Mouse (Mus musculus): ENCODE data around the gene Prpf8. TPM values are rescaled to one million over a fixed set of nuclear protein-coding genes. Genes with fewer than 3 reads are reported as not detected.

The Prpf8 gene
- total and polyA plus RNA-seq, 3 experiments = 187 to 345 (median 246) TPM

- DNase-seq (ENCODE audit: extremely low read depth) = no peak
- H3K27ac ChIP-seq (ENCODE audit: insufficient read depth, low read depth) = no peak overlapping the region
- dilution Hi-C loops (cut with MboI; ENCODE audit: extremely low pct_ligation_motif_present, extremely low pct_unique_long_range_greater_than_20kb, low sequenced_read_pairs) (no loop called here), in situ Hi-C loops (cut with MboI; ENCODE audit: low pct_ligation_motif_present, low pct_unique_long_range_greater_than_20kb, low sequenced_read_pairs) (no loop called here)
- H3K9ac ChIP-seq (ENCODE audit: insufficient read depth, low read depth) = no peak overlapping the region
- H3K4me3 ChIP-seq (replicated peaks in 1 of 3; ENCODE audit: low read depth in 2 of 3, low read length in 2 of 3, poor library complexity in 1 of 3) = no peak overlapping the region
- no peaks in the 10 kb centered on the region for H3K9me3 ChIP-seq (replicated peaks; ENCODE audit: low read length)
- no peaks in the 10 kb centered on the region for H3K27me3 ChIP-seq (replicated peaks)
- no peak overlapping the region for H3K4me2 ChIP-seq (ENCODE audit: insufficient read depth, low read depth, poor library complexity, severe bottlenecking)
- no peaks in the 10 kb centered on the region for H3K79me2 ChIP-seq (replicated peaks; ENCODE audit: control insufficient read depth, extremely low read depth, insufficient read depth, poor library complexity, severe bottlenecking)
- peaks cover 27 to 55% of the 10 kb centered on the region in 2 experiments for H3K4me1 ChIP-seq (ENCODE audit: control insufficient read depth in 1 of 2, insufficient read depth in 2 of 2)
- H3K36me3 ChIP-seq (replicated peaks in 1 of 2; ENCODE audit: control insufficient read depth in 1 of 2, insufficient read depth in 1 of 2, low read length in 1 of 2) = peaks cover 0 to 40% of the 10 kb centered on the region in 2 experiments
- 0 out of 2 replicates have a peak, but pooled peaks have one; percentile 17 for TF ChIP-seq ETS1 (conservative IDR thresholded peaks at IDR 0.05; ENCODE audit: low read depth, low read length)
- TF ChIP-seq CHD1 (IDR thresholded peaks at IDR 0.05; ENCODE audit: low read depth, low read length) = no peak
- peak; percentile 87 for TF ChIP-seq BHLHE40 (IDR thresholded peaks at IDR 0.05; ENCODE audit: low read depth, low read length)
Observed at GRCm38 (mm10) chr11:75549658-75550111, 63.1 kb downstream of the Prpf8 start.

DNA sequence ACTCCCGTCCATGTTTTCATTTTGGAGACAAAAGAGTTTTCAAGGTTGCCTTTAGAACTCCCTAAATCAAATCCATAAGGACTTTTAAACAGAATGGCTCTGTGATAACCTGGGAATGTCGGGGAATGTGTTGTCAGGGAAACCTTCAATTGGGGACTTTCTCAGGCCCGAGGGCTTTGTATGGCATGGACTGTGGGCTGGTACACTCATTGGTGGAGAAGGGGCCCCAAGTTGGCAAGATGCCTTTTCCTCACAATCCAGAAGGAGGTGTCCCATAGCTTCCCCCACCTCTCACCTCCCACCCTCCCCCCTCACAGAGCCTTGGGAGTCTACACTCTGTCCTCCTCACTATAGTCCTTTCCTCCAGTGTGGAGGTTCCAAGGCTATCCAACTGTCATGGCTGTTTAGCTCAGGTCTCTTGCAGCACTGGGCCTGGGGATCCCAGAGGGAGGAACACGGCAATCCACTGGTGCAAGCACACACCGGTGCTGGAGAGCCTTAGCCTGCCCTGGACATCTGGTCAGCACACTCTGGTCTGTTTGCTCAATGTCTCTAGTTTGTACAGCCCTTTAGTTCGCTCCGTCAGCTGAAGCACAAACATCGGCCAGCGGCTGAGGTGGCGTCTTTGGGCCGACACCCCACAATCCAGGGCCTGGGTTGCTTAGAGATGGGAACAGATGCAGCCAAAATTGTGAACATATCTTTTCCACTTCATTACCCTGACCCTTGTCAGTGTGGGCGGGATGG lies 63.8 kb downstream of the Prpf8 start:
- Histone ChIP-seq H3K9me3 (replicated peaks; ENCODE audit: low read length) (no peaks in the 10 kb centered on the region), H3K4me2 (ENCODE audit: insufficient read depth, low read depth, poor library complexity, severe bottlenecking) (no peak overlapping the region), H3K4me3 (replicated peaks in 1 of 3; ENCODE audit: low read depth in 2 of 3, low read length in 2 of 3, poor library complexity in 1 of 3) (no peak overlapping the region), H3K9ac (ENCODE audit: insufficient read depth, low read depth) (peak overlapping the region; percentile 11; the same call in 1 of the 2 replicates), H3K79me2 (replicated peaks; ENCODE audit: control insufficient read depth, extremely low read depth, insufficient read depth, poor library complexity, severe bottlenecking) (no peaks in the 10 kb centered on the region), H3K27me3 (replicated peaks) (no peaks in the 10 kb centered on the region), H3K4me1 (ENCODE audit: control insufficient read depth in 1 of 2, insufficient read depth in 2 of 2) (peaks cover 27 to 54% of the 10 kb centered on the region in 2 experiments), H3K27ac (ENCODE audit: insufficient read depth, low read depth) (no peak overlapping the region), H3K36me3 (replicated peaks in 1 of 2; ENCODE audit: control insufficient read depth in 1 of 2, insufficient read depth in 1 of 2, low read length in 1 of 2) (peaks cover 0 to 33% of the 10 kb centered on the region in 2 experiments)
- in situ Hi-C loops (cut with MboI; ENCODE audit: low pct_ligation_motif_present, low pct_unique_long_range_greater_than_20kb, low sequenced_read_pairs) (no loop called here), dilution Hi-C loops (cut with MboI; ENCODE audit: extremely low pct_ligation_motif_present, extremely low pct_unique_long_range_greater_than_20kb, low sequenced_read_pairs) (no loop called here)
- DNase-seq (ENCODE audit: extremely low read depth) = no peak
- TF ChIP-seq RAD21 (IDR thresholded peaks at IDR 0.05; ENCODE audit: low read depth, low read length) = no peak
- no peak for TF ChIP-seq JUND (conservative IDR thresholded peaks at IDR 0.05; ENCODE audit: low read depth, low read length)
- no peak for TF ChIP-seq CHD1 (IDR thresholded peaks at IDR 0.05; ENCODE audit: low read depth, low read length)
- no peak for TF ChIP-seq EP300 (IDR thresholded peaks at IDR 0.05; ENCODE audit: low read length)
- no peak for TF ChIP-seq SMC3 (IDR thresholded peaks at IDR 0.05; ENCODE audit: low read depth, low read length)
- TF ChIP-seq HCFC1 (IDR thresholded peaks at IDR 0.05; ENCODE audit: low read depth, low read length) = no peak
- TF ChIP-seq MAFK (IDR thresholded peaks at IDR 0.05; ENCODE audit: insufficient replicate concordance, low read length) = no peak

GRCm38 (mm10) chr11:75551321-75551720 lies 64.7 kb downstream of the Prpf8 start:
- dilution Hi-C loops (cut with MboI; ENCODE audit: extremely low pct_ligation_motif_present, extremely low pct_unique_long_range_greater_than_20kb, low sequenced_read_pairs) = no loop called here
- peaks cover 27 to 49% of the 10 kb centered on the region in 2 experiments for H3K4me1 ChIP-seq (ENCODE audit: control insufficient read depth in 1 of 2, insufficient read depth in 2 of 2)
- no peak overlapping the region for H3K4me3 ChIP-seq (replicated peaks in 1 of 3; ENCODE audit: low read depth in 2 of 3, low read length in 2 of 3, poor library complexity in 1 of 3)
- no peaks in the 10 kb centered on the region for H3K79me2 ChIP-seq (replicated peaks; ENCODE audit: control insufficient read depth, extremely low read depth, insufficient read depth, poor library complexity, severe bottlenecking)
- in situ Hi-C loops (cut with MboI; ENCODE audit: low pct_ligation_motif_present, low pct_unique_long_range_greater_than_20kb, low sequenced_read_pairs) = no loop called here
- H3K9me3 ChIP-seq (replicated peaks; ENCODE audit: low read length) = no peaks in the 10 kb centered on the region
- peaks cover 0 to 24% of the 10 kb centered on the region in 2 experiments for H3K36me3 ChIP-seq (replicated peaks in 1 of 2; ENCODE audit: control insufficient read depth in 1 of 2, insufficient read depth in 1 of 2, low read length in 1 of 2)
- H3K4me2 ChIP-seq (ENCODE audit: insufficient read depth, low read depth, poor library complexity, severe bottlenecking) = no peak overlapping the region
- no peak for DNase-seq (ENCODE audit: extremely low read depth)
- H3K27me3 ChIP-seq (replicated peaks) = no peaks in the 10 kb centered on the region
- no peak overlapping the region for H3K9ac ChIP-seq (ENCODE audit: insufficient read depth, low read depth)
- no peak for TF ChIP-seq HCFC1 (IDR thresholded peaks at IDR 0.05; ENCODE audit: low read depth, low read length)
- no peak overlapping the region for H3K27ac ChIP-seq (ENCODE audit: insufficient read depth, low read depth)

All from CH12.LX (cell line).